Mouse (Mus musculus) midbrain, embryonic 13.5 days (tissue): ENCODE data around the gene Map1s. TPM values are rescaled to one million over a fixed set of nuclear protein-coding genes. Genes with fewer than 3 reads are reported as not detected.

Experiments used
- ATAC-seq: fragments of 200-750 bp; cut with Nextera tagmentation; 2 replicates; pipeline ENCODE4 v1.8.0; 2017; ENCODE audit warnings: mild to moderate bottlenecking, moderate TSS enrichment, moderate library complexity
- H3K27ac ChIP-seq: fragments of 300-500 bp; sonication (generic); 2 replicates; pipeline ENCODE4 v1.5.1; 2015; ENCODE audit warnings: inconsistent platforms, mild to moderate bottlenecking, moderate library complexity
- H3K27me3 ChIP-seq: fragments of 300-500 bp; sonication (generic); 2 replicates; pipeline ENCODE4 v1.6.1; 2015; ENCODE audit warnings: mild to moderate bottlenecking, inconsistent platforms
- H3K36me3 ChIP-seq: fragments of 300-500 bp; sonication (generic); 2 replicates; pipeline ENCODE4 v1.6.1; 2015; ENCODE audit warnings: mild to moderate bottlenecking, inconsistent platforms
- H3K4me1 ChIP-seq: fragments of 300-500 bp; sonication (generic); replicated peaks from 2 replicates; pipeline ENCODE4 v1.6.1; 2015; ENCODE audit warnings: inconsistent platforms
- H3K4me2 ChIP-seq: fragments of 300-500 bp; sonication (generic); replicated peaks from 2 replicates; pipeline ENCODE4 v1.6.1; 2015; ENCODE audit warnings: moderate library complexity, mild to moderate bottlenecking, inconsistent platforms
- H3K4me3 ChIP-seq: fragments of 300-500 bp; sonication (generic); replicated peaks from 2 replicates; pipeline ENCODE4 v1.5.1; 2015; ENCODE audit warnings: mild to moderate bottlenecking, inconsistent platforms
- H3K9ac ChIP-seq: fragments of 300-500 bp; sonication (generic); replicated peaks from 2 replicates; pipeline ENCODE4 v1.6.1; 2015; ENCODE audit warnings: mild to moderate bottlenecking, inconsistent platforms
- H3K9me3 ChIP-seq: fragments of 300-500 bp; sonication (generic); 2 replicates; pipeline ENCODE4 v1.6.1; 2016; ENCODE audit warnings: mild to moderate bottlenecking, inconsistent platforms
- WGBS: fragments of 180-500 bp; shearing (Covaris S2); methylation state at CpG from one replicate; pipeline ENCODE4 v1.1.7; 2015; 5-methylcytosine and 5-hydroxymethylcytosine counted together
- polyA plus RNA-seq: library from polyadenylated mRNA; unstranded; fragments of >200 nt; fragmentation: Nextera tagmentation; extraction: Ambion mirVana; gene quantifications from 2 replicates; pipeline ENCODE4 v1.2.1, GENCODE M21; 2015

The Map1s gene
- 61.0 and 62.5 TPM in 2 replicates for polyA plus RNA-seq

DNA sequence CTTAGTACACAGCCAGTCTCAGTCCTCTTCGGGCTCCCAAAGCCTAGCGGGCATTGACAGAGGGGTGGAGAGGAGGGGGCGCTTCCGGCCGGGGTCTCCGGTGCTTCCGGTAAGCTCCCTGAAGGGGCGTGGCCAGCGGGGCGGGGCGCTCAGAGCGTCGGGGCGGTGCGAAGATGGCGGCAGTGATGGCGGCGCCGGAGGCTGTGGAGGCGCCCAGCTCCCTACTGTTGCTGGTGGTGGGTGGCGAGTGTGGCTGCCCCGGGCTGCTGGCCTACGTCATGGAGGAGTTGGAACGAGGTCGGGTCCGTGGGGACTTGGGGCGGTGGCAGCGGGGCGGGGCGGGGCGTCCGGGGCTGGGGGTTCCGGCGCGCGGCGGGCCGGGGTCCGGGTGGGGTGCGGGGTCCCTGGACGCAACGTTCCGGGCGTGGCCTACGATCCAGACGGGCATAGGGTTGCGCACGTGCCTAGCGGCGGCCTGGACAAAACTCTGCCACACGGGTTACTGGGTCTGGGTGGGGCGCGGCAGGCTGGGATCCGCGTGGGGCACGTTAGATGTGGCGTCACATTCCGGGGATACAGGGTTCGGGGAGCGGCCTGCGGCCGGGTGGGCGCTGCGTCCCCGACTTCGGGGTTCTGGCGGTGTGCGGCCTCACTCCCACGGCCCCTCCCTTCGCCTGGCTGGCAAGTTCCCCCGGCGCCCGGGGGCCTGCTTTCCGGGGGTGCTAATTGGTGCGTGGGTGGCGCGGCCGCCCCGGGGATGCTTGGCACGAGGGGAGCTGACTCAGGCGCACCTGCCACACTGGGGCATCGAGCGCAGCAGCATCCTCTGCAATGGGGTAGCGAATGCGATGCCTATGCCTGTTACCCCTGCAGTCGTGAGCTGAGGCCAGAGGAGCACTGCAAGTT, at the start of gene Map1s:
Gene Map1s, plus strand, starts transcription at position 102 of the 906 bp plus-strand sequence.
- under 1% methylated on average over 78 of the region's 86 CpGs for WGBS
- peak within 1 kb of the TSS; percentile 88 for H3K27ac ChIP-seq
- H3K9me3 ChIP-seq, result no peaks in the 10 kb centered on the region
- peaks cover 23% of the 10 kb centered on the region for H3K27me3 ChIP-seq
- peak within 1 kb of the TSS; percentile 92 for H3K4me3 ChIP-seq
- H3K4me1 ChIP-seq, result peaks cover 19% of the 10 kb centered on the region
- peak within 1 kb of the TSS; percentile 94 for H3K4me2 ChIP-seq
- ATAC-seq, result peak; percentile 95
- H3K9ac ChIP-seq, result peak within 1 kb of the TSS; percentile 95
- H3K36me3 ChIP-seq, result peaks cover 5% of the 10 kb centered on the region

DNA sequence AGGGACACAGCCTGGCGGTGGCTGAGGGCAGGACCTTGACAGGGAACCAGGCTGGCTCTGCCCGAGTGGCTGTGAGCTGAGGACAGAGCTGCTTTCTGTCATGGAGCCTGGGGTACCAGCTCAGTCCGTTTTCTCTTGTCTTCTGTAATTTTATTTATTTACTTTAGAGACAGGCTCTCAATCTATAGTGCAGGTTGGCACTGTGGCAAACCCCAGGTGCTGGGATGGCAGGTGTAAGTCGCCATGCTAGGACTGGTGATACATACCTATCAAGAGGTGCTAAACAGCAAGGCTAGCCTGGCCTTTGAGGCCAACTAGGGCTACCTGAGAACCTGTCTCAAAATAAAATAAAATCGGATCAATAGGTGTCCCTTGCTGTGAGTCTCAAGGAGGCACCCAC, 49.7 kb upstream of the Map1s start:
- Histone ChIP-seq H3K36me3 (peaks cover 23% of the 10 kb centered on the region), H3K4me3 (peak overlapping the region; percentile 50; the same call in 1 of the 2 replicates), H3K4me1 (peaks cover 45% of the 10 kb centered on the region), H3K27ac (no peak overlapping the region), H3K27me3 (0 out of 2 replicates have a peak, but pooled peaks cover 3% of the 10 kb centered on the region), H3K9me3 (no peaks in the 10 kb centered on the region), H3K4me2 (peak overlapping the region; percentile 84), H3K9ac (no peak overlapping the region)
- WGBS, result 63% methylated on average over 5 of the region's 5 CpGs
- ATAC-seq, result 0 out of 2 replicates have a peak, but pooled peaks have one; percentile 1

DNA sequence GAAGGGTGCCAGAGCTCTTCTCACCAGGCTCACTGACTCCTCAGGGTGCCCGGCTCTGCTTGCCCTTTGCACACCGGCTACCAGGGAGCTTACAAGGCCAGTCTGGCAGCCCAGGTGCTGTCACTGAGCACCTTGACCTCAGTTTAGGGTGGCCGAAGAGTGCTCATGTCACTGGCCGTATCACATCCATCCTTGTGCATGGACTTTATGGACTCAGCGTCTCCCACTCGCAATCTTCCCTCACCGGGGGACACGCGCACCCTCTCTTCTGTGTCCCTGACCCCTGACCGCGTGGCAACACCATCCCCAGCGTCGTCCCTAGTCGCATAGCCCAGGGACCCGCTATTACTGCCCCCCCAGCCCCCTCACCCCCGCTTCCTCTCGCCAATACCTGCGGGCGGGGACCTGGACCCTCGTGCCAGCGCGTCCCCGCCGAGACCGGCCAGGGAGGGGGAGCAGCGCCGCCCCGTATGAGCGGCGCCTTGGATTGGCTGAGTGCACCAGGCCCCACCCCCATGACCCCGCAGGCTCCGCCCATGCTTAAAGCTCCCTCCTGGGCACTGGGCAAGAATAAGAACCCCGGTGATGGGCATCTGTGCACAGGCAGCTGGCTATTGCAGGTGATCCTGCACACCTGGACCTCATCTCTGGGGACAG, 49.1 kb upstream of the Map1s start:
- Histone ChIP-seq H3K4me1 (peaks cover 50% of the 10 kb centered on the region), H3K27ac (peak overlapping the region; percentile 14; the same call in 1 of the 2 replicates), H3K27me3 (0 out of 2 replicates have a peak, but pooled peaks cover 3% of the 10 kb centered on the region), H3K9ac (peak overlapping the region; percentile 70), H3K4me2 (peak overlapping the region; percentile 84), H3K36me3 (peaks cover 19% of the 10 kb centered on the region), H3K9me3 (no peaks in the 10 kb centered on the region), H3K4me3 (peak overlapping the region; percentile 50)
- WGBS, result 7% methylated on average over 33 of the region's 33 CpGs
- ATAC-seq, result peak; percentile 75

DNA sequence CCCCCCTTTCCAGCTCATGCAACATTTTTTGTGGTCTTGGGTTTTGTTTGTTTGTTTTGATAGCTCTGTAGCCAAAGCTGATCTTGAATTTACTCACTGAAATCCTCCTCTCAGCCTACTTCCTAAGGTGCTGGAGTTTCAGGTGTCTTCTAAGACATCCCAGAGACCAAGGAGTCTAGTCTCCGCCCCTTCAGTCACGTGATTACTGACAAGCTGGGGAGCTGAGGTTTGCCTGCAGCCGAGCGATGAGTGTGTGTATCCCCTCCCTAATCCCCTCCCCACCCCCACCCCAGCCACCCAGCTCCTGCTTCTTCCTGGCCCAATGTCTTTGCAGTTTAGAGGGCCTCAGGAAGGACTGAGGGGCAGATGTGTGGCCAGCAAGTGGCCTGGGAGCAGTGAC, 48.2 kb upstream of the Map1s start:
- Histone ChIP-seq H3K9ac (0 out of 2 replicates have a peak overlapping the region, but pooled peaks have one; percentile 17), H3K4me3 (no peak overlapping the region)

DNA sequence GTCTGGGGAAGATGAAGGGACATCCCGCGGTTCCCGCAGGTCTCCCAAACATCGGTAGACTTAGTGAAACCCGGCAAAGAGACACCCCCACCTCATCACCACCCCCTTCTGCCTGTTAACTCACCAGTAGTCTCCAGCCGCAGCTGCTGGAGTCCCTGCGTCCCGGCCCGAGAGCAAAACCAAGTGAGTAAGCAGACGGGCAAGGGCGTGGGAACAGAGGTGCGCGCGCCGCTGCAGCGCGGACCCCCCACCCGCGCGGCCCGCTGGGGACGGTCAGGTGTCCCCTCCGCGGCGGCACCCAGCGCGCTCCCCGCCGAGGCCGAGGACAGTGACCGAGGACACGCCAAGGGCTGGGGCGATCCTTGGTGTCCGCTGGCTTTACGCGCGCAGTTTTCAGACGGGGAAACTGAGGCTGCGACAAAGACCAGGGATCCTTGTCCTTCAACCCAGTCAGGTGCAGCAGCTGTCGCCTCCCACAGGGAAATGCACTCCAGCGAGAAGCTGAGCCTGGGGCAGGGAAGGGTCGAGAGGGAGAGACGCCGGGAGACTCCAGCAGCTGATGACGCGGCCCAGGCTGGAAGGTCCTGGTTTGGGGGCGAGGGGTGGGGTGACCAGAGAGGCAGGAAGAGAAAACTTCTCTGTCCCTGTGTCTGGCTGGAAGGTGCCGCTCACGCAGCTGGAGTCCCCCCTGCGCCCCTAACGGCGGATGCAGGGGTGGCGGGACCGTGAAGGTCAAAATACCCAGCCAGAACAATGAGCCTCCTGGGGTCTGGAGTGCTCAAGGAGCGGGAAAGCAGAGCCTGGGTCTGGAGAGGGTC, 42.7 kb upstream of the Map1s start, which contains the start of gene Kcnn1:
Gene Kcnn1, minus strand, starts transcription at position 435 of the 818 bp plus-strand sequence.
- under 1% methylated on average over 55 of the region's 55 CpGs for WGBS
- Histone ChIP-seq H3K4me3 (peak within 1 kb of the TSS; percentile 67), H3K36me3 (peaks cover 6% of the 10 kb centered on the region), H3K9me3 (no peaks in the 10 kb centered on the region), H3K27me3 (no peaks in the 10 kb centered on the region), H3K4me1 (peaks cover 72% of the 10 kb centered on the region), H3K4me2 (peak within 1 kb of the TSS; percentile 95), H3K27ac (peak within 1 kb of the TSS; percentile 94), H3K9ac (peak within 1 kb of the TSS; percentile 93)
- 0 out of 2 replicates have a peak, but pooled peaks have one; percentile 3 for ATAC-seq

More for the DNA sequence above, 48.2 kb upstream of the Map1s start:
- ATAC-seq, result 0 out of 2 replicates have a peak, but pooled peaks have one; percentile 10
- H3K36me3 ChIP-seq, result peaks cover 14% of the 10 kb centered on the region
- no peaks in the 10 kb centered on the region for H3K9me3 ChIP-seq
- H3K27ac ChIP-seq, result peak overlapping the region; percentile 52; the same call in 1 of the 2 replicates
- H3K4me1 ChIP-seq, result peaks cover 59% of the 10 kb centered on the region
- 0% methylated on average over 4 of the region's 4 CpGs for WGBS
- peak overlapping the region; percentile 84 for H3K4me2 ChIP-seq
- H3K27me3 ChIP-seq, result 0 out of 2 replicates have a peak, but pooled peaks cover 3% of the 10 kb centered on the region

DNA sequence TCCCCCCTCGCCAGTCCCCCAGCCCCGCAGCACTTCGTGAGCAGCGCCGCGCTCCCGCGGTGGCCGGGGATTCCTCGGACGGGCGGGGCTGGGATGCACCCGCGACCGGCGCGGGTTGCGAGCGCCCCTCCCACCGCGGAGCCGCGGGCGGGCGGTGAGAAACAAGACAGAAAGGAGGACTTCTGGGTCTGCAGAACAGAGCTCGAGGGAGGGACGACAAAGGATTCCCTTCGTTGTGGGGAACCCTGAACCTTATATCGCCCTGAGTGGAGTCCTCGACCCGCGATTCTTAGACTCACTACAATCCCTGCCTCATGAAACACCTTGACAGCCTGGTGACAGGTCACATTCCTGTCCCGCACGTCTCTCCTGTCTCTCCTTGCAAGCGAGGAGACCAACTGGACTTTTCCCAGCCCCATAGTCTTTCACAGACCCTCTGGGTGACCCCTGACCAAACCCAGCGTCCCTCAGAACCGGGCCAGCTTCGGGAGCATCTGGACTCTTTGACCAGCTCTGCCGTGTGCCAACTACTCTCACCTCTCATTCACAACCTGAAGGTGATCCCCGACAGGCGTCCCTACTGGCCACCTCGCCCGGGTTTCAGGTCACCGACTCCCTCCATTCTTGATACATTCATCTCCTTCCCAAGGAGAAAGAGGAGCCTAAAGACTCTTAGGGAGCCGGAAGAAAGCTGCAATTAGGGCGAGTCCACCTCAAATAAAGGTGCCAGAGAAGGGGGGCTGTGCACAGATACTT, 41.6 kb upstream of the Map1s start:
- H3K4me2 ChIP-seq, result peak overlapping the region; percentile 95
- no peaks in the 10 kb centered on the region for H3K9me3 ChIP-seq
- no peaks in the 10 kb centered on the region for H3K27me3 ChIP-seq
- no peak for ATAC-seq
- H3K9ac ChIP-seq, result peak overlapping the region; percentile 93
- H3K27ac ChIP-seq, result peak overlapping the region; percentile 94
- 1% methylated on average over 46 of the region's 46 CpGs for WGBS
- H3K4me1 ChIP-seq, result peaks cover 72% of the 10 kb centered on the region
- H3K4me3 ChIP-seq, result peak overlapping the region; percentile 67
- peaks cover 10% of the 10 kb centered on the region for H3K36me3 ChIP-seq

DNA sequence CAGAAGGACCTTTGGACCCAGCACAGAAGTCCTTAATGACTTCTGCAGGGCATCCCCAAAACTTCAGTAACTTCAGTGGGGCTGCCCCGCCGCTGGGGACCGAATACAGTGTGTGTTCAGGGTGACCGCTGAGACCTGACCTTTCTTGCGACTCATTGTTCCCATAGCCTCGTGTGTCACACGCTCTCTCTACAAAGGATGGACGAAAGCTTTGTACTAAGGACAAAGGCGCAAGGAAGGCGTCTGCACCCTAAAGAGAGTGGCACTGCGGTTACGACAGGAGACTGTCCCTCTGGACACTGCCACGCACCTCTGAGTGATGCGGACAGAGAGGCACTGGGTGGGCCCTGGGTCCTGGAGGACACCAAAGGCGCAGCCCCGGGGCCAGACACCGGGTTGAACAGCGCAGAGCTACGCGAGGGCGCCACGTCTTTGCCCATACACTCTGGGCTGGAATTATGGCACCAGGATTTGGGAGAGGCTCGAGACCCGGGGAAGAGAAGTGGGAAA, 41.0 kb upstream of the Map1s start:
- Histone ChIP-seq H3K4me2 (peak overlapping the region; percentile 95), H3K27me3 (no peaks in the 10 kb centered on the region), H3K9me3 (no peaks in the 10 kb centered on the region), H3K36me3 (peaks cover 10% of the 10 kb centered on the region), H3K4me1 (peaks cover 73% of the 10 kb centered on the region), H3K9ac (peak overlapping the region; percentile 93), H3K4me3 (peak overlapping the region; percentile 67), H3K27ac (peak overlapping the region; percentile 94)
- under 1% methylated on average over 24 of the region's 24 CpGs for WGBS
- ATAC-seq, result peak; percentile 19

DNA sequence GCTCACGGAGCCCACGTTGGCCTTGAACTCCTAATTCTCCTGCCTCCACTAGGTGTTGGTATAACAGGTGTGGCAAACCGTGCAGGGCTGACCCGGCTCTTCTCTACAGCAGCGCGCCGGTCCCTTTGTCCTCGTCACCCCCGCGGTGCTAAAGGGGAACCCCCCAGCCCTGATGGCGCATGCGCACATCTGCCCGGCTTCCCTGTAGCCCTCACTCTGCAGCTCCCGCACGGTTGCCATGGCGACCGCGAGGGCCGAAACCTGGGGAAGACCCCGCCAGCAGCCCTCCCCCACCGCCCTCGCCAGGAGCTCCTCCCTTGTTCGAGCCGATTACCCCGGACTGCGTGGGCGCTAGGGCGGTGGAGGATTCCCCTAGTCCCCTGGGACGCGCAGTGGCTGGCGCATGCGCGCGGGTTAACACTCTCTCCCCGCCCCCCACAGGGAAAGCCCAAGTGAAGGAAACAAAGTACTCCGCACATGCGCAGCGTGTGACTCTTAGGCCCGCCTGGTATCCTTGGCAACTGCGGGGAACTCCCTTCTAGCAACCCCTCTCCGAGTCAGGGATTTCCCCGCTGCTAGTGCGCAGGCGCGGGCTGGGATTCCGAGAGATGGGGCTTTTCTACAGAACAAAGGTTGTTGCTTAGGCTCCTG, 40.3 kb upstream of the Map1s start:
- ATAC-seq, result peak; percentile 84

DNA sequence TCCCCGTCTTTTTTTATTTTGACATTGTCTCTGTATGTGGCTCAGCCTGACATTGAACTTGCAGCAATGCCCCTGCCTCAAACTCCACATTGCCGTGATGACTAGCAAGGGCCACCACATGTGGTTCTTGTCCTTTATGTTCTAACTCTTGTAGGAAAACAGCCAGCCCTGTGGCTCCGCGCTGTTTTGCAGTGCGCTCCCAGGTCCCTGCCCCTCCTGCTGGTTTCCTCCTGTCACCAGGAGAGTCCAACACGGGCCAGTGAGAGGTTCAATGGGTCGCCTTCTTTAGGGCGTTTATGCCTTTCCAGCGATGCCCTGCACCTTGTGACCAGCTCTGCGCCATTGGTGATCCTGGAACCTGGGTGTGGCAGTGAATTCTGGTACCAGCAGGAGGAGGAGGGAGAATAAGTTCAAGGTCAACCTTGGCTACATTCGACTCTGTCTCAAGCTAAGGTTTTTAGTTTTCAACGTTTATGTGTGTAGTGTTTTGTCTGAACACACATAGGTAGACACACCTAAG, 39.7 kb upstream of the Map1s start:
- ATAC-seq, result peak; percentile 9
- Histone ChIP-seq H3K9me3 (no peaks in the 10 kb centered on the region), H3K27ac (peak overlapping the region; percentile 94), H3K4me2 (peak overlapping the region; percentile 95), H3K36me3 (peaks cover 10% of the 10 kb centered on the region), H3K4me3 (peak overlapping the region; percentile 30), H3K27me3 (no peaks in the 10 kb centered on the region), H3K4me1 (peaks cover 75% of the 10 kb centered on the region), H3K9ac (peak overlapping the region; percentile 55)
- 7% methylated on average over 12 of the region's 12 CpGs for WGBS

More for the DNA sequence above, 40.3 kb upstream of the Map1s start:
- Histone ChIP-seq H3K27ac (peak overlapping the region; percentile 94), H3K9me3 (no peaks in the 10 kb centered on the region), H3K36me3 (peaks cover 10% of the 10 kb centered on the region), H3K4me1 (peaks cover 75% of the 10 kb centered on the region), H3K9ac (peak overlapping the region; percentile 93), H3K4me2 (peak overlapping the region; percentile 95), H3K4me3 (peak overlapping the region; percentile 67), H3K27me3 (no peaks in the 10 kb centered on the region)
- WGBS, result under 1% methylated on average over 46 of the region's 46 CpGs

DNA sequence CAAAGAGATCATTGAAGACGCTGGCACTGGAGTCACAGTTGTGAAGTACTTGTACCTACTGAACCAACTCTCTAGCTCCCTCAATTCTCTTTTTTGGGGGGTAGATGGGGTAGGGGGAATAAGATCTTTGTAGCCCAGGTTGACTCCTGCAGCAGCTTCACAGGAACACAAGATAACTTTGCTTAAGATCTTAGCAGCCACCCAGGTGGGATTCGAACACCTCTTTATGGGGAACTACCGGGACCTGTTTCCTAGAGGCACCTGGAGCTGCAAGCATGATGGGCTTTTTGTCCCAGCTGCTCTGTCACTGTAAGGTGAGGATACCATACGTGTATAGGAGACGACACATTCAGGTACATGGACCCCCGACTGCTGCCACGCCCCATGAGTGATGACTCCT, 39.2 kb upstream of the Map1s start:
- H3K9me3 ChIP-seq, result no peaks in the 10 kb centered on the region
- peak overlapping the region; percentile 55; the same call in 1 of the 2 replicates for H3K9ac ChIP-seq
- ATAC-seq, result no peak
- peaks cover 75% of the 10 kb centered on the region for H3K4me1 ChIP-seq
- H3K27me3 ChIP-seq, result no peaks in the 10 kb centered on the region
- H3K4me2 ChIP-seq, result peak overlapping the region; percentile 95
- H3K4me3 ChIP-seq, result no peak overlapping the region
- peak overlapping the region; percentile 94 for H3K27ac ChIP-seq
- WGBS, result 84% methylated on average over 7 of the region's 7 CpGs
- peaks cover 10% of the 10 kb centered on the region for H3K36me3 ChIP-seq
